Mouse (Mus musculus): Measurements from ENCODE around the gene Pdxp. TPM values are rescaled to one million over a fixed set of nuclear protein-coding genes. Genes with fewer than 3 reads are reported as not detected.

Pdxp gene
- polyA plus RNA-seq, 1 experiment from 2014 or later = 17.9 TPM

- no peaks in the 10 kb centered on the region for H3K27me3 ChIP-seq (ENCODE audit: control insufficient read depth, insufficient read depth, low read length)
- WGBS = 41% methylated on average over 15 of the region's 15 CpGs
- no peak for ATAC-seq (ENCODE audit: insufficient number of reproducible peaks, insufficient read depth, low FRiP score, low read depth)
- H3K9ac ChIP-seq (replicated peaks; ENCODE audit: low read depth, low read length) = no peak overlapping the region
- no peak overlapping the region for H3K27ac ChIP-seq (ENCODE audit: low read length)
- no peak overlapping the region for H3K4me2 ChIP-seq (replicated peaks; ENCODE audit: low read depth, low read length)
- no peaks in the 10 kb centered on the region; the same call in 1 of the 2 replicates for H3K4me1 ChIP-seq (ENCODE audit: control insufficient read depth, insufficient read depth, low read length)
- H3K4me3 ChIP-seq (ENCODE audit: low read depth, low read length) = no peak overlapping the region
- H3K36me3 ChIP-seq (ENCODE audit: control insufficient read depth, insufficient read depth, low read length) = no peaks in the 10 kb centered on the region
- H3K9me3 ChIP-seq (ENCODE audit: control insufficient read depth, low read depth, low read length) = no peaks in the 10 kb centered on the region
Observed at GRCm38 (mm10) chr15:78957021-78957420, 43.3 kb downstream of the Pdxp start.

GRCm38 (mm10) chr15:78959537-78959936 lies 45.8 kb downstream of the Pdxp start:
- Histone ChIP-seq H3K4me2 (replicated peaks; ENCODE audit: low read depth, low read length) (no peak overlapping the region), H3K9ac (replicated peaks; ENCODE audit: low read depth, low read length) (no peak overlapping the region), H3K4me3 (ENCODE audit: low read depth, low read length) (no peak overlapping the region), H3K9me3 (ENCODE audit: control insufficient read depth, low read depth, low read length) (no peaks in the 10 kb centered on the region), H3K27ac (ENCODE audit: low read length) (no peak overlapping the region), H3K36me3 (ENCODE audit: control insufficient read depth, insufficient read depth, low read length) (no peaks in the 10 kb centered on the region), H3K27me3 (ENCODE audit: control insufficient read depth, insufficient read depth, low read length) (no peaks in the 10 kb centered on the region), H3K4me1 (ENCODE audit: control insufficient read depth, insufficient read depth, low read length) (peaks cover 6% of the 10 kb centered on the region; the same call in 1 of the 2 replicates)
- 0 out of 2 replicates have a peak, but pooled peaks have one; percentile 29 for ATAC-seq (ENCODE audit: insufficient number of reproducible peaks, insufficient read depth, low FRiP score, low read depth)
- 73% methylated on average over 11 of the region's 11 CpGs for WGBS

- Histone ChIP-seq H3K4me1 (ENCODE audit: control insufficient read depth, insufficient read depth, low read length) (peaks cover 6% of the 10 kb centered on the region; the same call in 1 of the 2 replicates), H3K36me3 (ENCODE audit: control insufficient read depth, insufficient read depth, low read length) (no peaks in the 10 kb centered on the region), H3K27me3 (ENCODE audit: control insufficient read depth, insufficient read depth, low read length) (no peaks in the 10 kb centered on the region), H3K9ac (replicated peaks; ENCODE audit: low read depth, low read length) (no peak overlapping the region), H3K9me3 (ENCODE audit: control insufficient read depth, low read depth, low read length) (no peaks in the 10 kb centered on the region), H3K4me2 (replicated peaks; ENCODE audit: low read depth, low read length) (no peak overlapping the region), H3K4me3 (ENCODE audit: low read depth, low read length) (no peak overlapping the region), H3K27ac (ENCODE audit: low read length) (no peak overlapping the region)
- 0 out of 2 replicates have a peak, but pooled peaks have one; percentile 50 for ATAC-seq (ENCODE audit: insufficient number of reproducible peaks, insufficient read depth, low FRiP score, low read depth)
- WGBS = 65% methylated on average over 4 of the region's 4 CpGs
Observed at GRCm38 (mm10) chr15:78960088-78960487, 46.4 kb downstream of the Pdxp start.

- ATAC-seq (ENCODE audit: insufficient number of reproducible peaks, insufficient read depth, low FRiP score, low read depth) = 0 out of 2 replicates have a peak, but pooled peaks have one; percentile 4
- Histone ChIP-seq H3K27me3 (ENCODE audit: control insufficient read depth, insufficient read depth, low read length) (no peaks in the 10 kb centered on the region), H3K4me3 (ENCODE audit: low read depth, low read length) (no peak overlapping the region), H3K36me3 (ENCODE audit: control insufficient read depth, insufficient read depth, low read length) (no peaks in the 10 kb centered on the region; the same call in 1 of the 2 replicates), H3K4me1 (ENCODE audit: control insufficient read depth, insufficient read depth, low read length) (peaks cover 6% of the 10 kb centered on the region; the same call in 1 of the 2 replicates), H3K9me3 (ENCODE audit: control insufficient read depth, low read depth, low read length) (no peaks in the 10 kb centered on the region), H3K4me2 (replicated peaks; ENCODE audit: low read depth, low read length) (no peak overlapping the region), H3K27ac (ENCODE audit: low read length) (no peak overlapping the region), H3K9ac (replicated peaks; ENCODE audit: low read depth, low read length) (no peak overlapping the region)
- 32% methylated on average over 2 of the region's 2 CpGs for WGBS
Observed at GRCm38 (mm10) chr15:78962885-78963284, 49.2 kb downstream of the Pdxp start.

Small RNAs within 50 kb of the gene (microRNA-seq; reads per million reads assigned to microRNA genes)
- gene Mir6955 = not detected

Other genes with a start within 250 kb of the Pdxp start
- 0.10 TPM in 1 of 2 replicates, not detected in the other for gene Elfn2, start 195.1 kb upstream of the Pdxp start, polyA plus RNA-seq (2014; fragmentation: Nextera tagmentation; extraction: Ambion mirVana)
- 15.7 and 16.9 TPM in 2 replicates for gene Mfng, start 140.4 kb upstream of the Pdxp start, polyA plus RNA-seq (2014; fragmentation: Nextera tagmentation; extraction: Ambion mirVana)
- gene Card10, start 110.9 kb upstream of the Pdxp start, polyA plus RNA-seq (2014; fragmentation: Nextera tagmentation; extraction: Ambion mirVana) = 6.5 and 7.6 TPM in 2 replicates
- gene Cdc42ep1, start 71.3 kb upstream of the Pdxp start, polyA plus RNA-seq (2014; fragmentation: Nextera tagmentation; extraction: Ambion mirVana) = 40.7 and 41.7 TPM in 2 replicates
- 30.0 and 39.7 TPM in 2 replicates for gene Lgals2, start 58.4 kb upstream of the Pdxp start, polyA plus RNA-seq (2014; fragmentation: Nextera tagmentation; extraction: Ambion mirVana)
- 38.2 and 40.4 TPM in 2 replicates for gene Gga1, start 36.7 kb upstream of the Pdxp start, polyA plus RNA-seq (2014; fragmentation: Nextera tagmentation; extraction: Ambion mirVana)
- gene Gm49510, start 14.3 kb upstream of the Pdxp start, polyA plus RNA-seq (2014; fragmentation: Nextera tagmentation; extraction: Ambion mirVana) = 0.21 TPM in 1 of 2 replicates, not detected in the other
- 43.5 and 51.4 TPM in 2 replicates for gene Sh3bp1, start 14.2 kb upstream of the Pdxp start, polyA plus RNA-seq (2014; fragmentation: Nextera tagmentation; extraction: Ambion mirVana)
- 1,620 and 1,697 TPM in 2 replicates for gene Lgals1, start 12.8 kb downstream of the Pdxp start, polyA plus RNA-seq (2014; fragmentation: Nextera tagmentation; extraction: Ambion mirVana)
- 45.9 and 56.7 TPM in 2 replicates for gene Nol12, start 21.0 kb downstream of the Pdxp start, polyA plus RNA-seq (2014; fragmentation: Nextera tagmentation; extraction: Ambion mirVana)
- 50.2 TPM in 2 replicates for gene Triobp, start 33.8 kb downstream of the Pdxp start, polyA plus RNA-seq (2014; fragmentation: Nextera tagmentation; extraction: Ambion mirVana)
- 160 and 175 TPM in 2 replicates for gene H1f0, start 114.5 kb downstream of the Pdxp start, polyA plus RNA-seq (2014; fragmentation: Nextera tagmentation; extraction: Ambion mirVana)
- 0.30 and 0.39 TPM in 2 replicates for gene Galr3, start 128.0 kb downstream of the Pdxp start, polyA plus RNA-seq (2014; fragmentation: Nextera tagmentation; extraction: Ambion mirVana)
- 42.7 and 44.1 TPM in 2 replicates for gene Ankrd54, start 149.0 kb downstream of the Pdxp start, polyA plus RNA-seq (2014; fragmentation: Nextera tagmentation; extraction: Ambion mirVana)
- gene Eif3l, start 161.3 kb downstream of the Pdxp start, polyA plus RNA-seq (2014; fragmentation: Nextera tagmentation; extraction: Ambion mirVana) = 218 and 224 TPM in 2 replicates
- gene Micall1, start 195.0 kb downstream of the Pdxp start, polyA plus RNA-seq (2014; fragmentation: Nextera tagmentation; extraction: Ambion mirVana) = 12.1 and 12.5 TPM in 2 replicates
- gene Polr2f, start 227.1 kb downstream of the Pdxp start, polyA plus RNA-seq (2014; fragmentation: Nextera tagmentation; extraction: Ambion mirVana) = 367 and 376 TPM in 2 replicates
- 8.7 TPM in 2 replicates for gene 1700088E04Rik, start 227.3 kb downstream of the Pdxp start, polyA plus RNA-seq (2014; fragmentation: Nextera tagmentation; extraction: Ambion mirVana)

Data from stomach, embryonic 14.5 days (tissue).